Mouse (Mus musculus): ENCODE data around the gene Mthfr.

GRCm38 (mm10) chr4:148033858-148034410, 4.9 kb upstream of the Mthfr start:
- TF ChIP-seq CTCF (IDR thresholded peaks at IDR 0.05; ENCODE audit: extremely low read depth, insufficient read depth, insufficient read length, insufficient replicate concordance) (no peak), POLR2A (IDR thresholded peaks at IDR 0.05; ENCODE audit: low read depth, low read length) (no peak)
